Comparison of ENCODE assay signal across 26 mouse cellular contexts in the genomic region with DNA sequence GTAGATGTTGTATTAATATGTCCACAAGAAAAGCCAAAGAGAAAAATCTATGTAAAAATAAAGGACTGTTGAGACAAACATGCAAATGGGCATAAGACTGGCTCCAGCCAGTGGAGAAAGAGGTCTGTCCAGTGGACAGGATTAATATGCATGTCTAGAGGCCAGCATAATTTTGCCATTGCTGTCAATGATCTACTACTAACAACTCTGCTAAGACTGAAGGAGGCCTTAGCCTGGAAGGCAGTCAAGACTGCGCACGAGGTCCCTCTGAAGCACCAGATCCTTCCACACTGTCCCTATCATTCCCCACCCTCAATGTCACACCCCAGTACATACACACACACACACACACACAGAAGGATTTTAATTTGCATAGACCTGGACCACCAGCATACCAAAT. TPM values are rescaled to one million over a fixed set of nuclear protein-coding genes. Genes with fewer than 3 reads are reported as not detected.
DNase-seq lines count a peak whose midpoint lies in the region; ATAC-seq and TF ChIP-seq lines count a peak whose summit lies in the region.
"Had no signal": no experiment of that assay in that cellular context is flagged by ENCODE, and none has a peak within 500 bp of the region (broad histone marks: within the 10 kb centered on the region; RNA-seq: fewer than 3 reads in every experiment).

No protein-coding gene starts in this region.

- no peak overlapping the region for H3K4me2 ChIP-seq in kidney, postnatal 0 days (ENCODE audit: low read length)
- H3K4me2 ChIP-seq: embryonic facial prominence, embryonic 12.5 days; embryonic facial prominence, embryonic 15.5 days; forebrain, embryonic 15.5 days; heart, embryonic 12.5 days; heart, embryonic 15.5 days; hindbrain, embryonic 13.5 days had no signal

- H3K9ac ChIP-seq in kidney, postnatal 0 days (ENCODE audit: low read depth, low read length) = no peak overlapping the region
- H3K9ac ChIP-seq: embryonic facial prominence, embryonic 12.5 days; embryonic facial prominence, embryonic 15.5 days; forebrain, embryonic 15.5 days; heart, embryonic 12.5 days; heart, embryonic 15.5 days; hindbrain, embryonic 13.5 days had no signal

- TF ChIP-seq POLR2A in kidney, adult 2 months (IDR thresholded peaks at IDR 0.05; ENCODE audit: low read depth, low read length) = no peak

- ATAC-seq in kidney, postnatal 0 days (replicated peaks; ENCODE audit: low FRiP score, low read depth) = peak; percentile 81
- ATAC-seq: CD4-positive, CD25-positive, alpha-beta regulatory T cell, adult 4 months; forebrain, embryonic 15.5 days had no signal

- peaks cover 6% of the 10 kb centered on the region; the same call in 1 of the 2 replicates for H3K4me1 ChIP-seq in kidney, adult 2 months (ENCODE audit: control insufficient read depth, insufficient read depth, low read length)
- peaks cover 18% of the 10 kb centered on the region; the same call in 1 of the 2 replicates for H3K4me1 ChIP-seq in kidney, postnatal 0 days (replicated peaks; ENCODE audit: insufficient read depth, low read length)

- H3K36me3 ChIP-seq in kidney, adult 2 months (ENCODE audit: control insufficient read depth, insufficient read depth, low read length) = no peaks in the 10 kb centered on the region
- no peaks in the 10 kb centered on the region for H3K36me3 ChIP-seq in kidney, postnatal 0 days (ENCODE audit: insufficient read depth, low read length)
- H3K36me3 ChIP-seq: embryonic facial prominence, embryonic 12.5 days; embryonic facial prominence, embryonic 15.5 days; forebrain, embryonic 15.5 days; heart, embryonic 15.5 days; hindbrain, embryonic 13.5 days had no signal

- 45% methylated on average over 2 of the region's 2 CpGs for whole genome bisulfite sequencing in kidney, adult 2 months
- WGBS in kidney, postnatal 0 days = 69% methylated on average over 2 of the region's 2 CpGs

- TF ChIP-seq CTCF in kidney, adult 2 months (conservative IDR thresholded peaks at IDR 0.05; ENCODE audit: insufficient read depth, insufficient read length, low read depth, low read length) = no peak
- no peak for TF ChIP-seq CTCF in kidney, postnatal 0 days (IDR thresholded peaks at IDR 0.05; ENCODE audit: low read depth)

- DNase-seq in kidney, adult 2 months = peak; percentile 85
- DNase-seq in kidney, adult 9 months = peak; percentile 84
- DNase-seq in kidney, postnatal 0 days (ENCODE audit: low spot score) = no peak
- DNase-seq in kidney, postnatal 25 days = peak; percentile 40 to 70
- DNase-seq in adrenal gland, postnatal 4 days (ENCODE audit: low spot score in 2 of 2) = no peak
- DNase-seq in adrenal gland, adult 2 months = no peak
- DNase-seq in ovary, postnatal 14 days (ENCODE audit: low spot score) = no peak
- no peak for DNase-seq in liver
- DNase-seq: adrenal gland, postnatal 10 days; adrenal gland, postnatal 36 days; cerebellum, adult 11 months; cerebellum, adult 2 months; cerebellum, adult 9-11 months; cerebellum, postnatal 25 days; gastrocnemius, postnatal 25 days; heart, adult 18-20 months; heart, postnatal 10 days; heart, postnatal 36 days had no signal

- H3K9me3 ChIP-seq in kidney, postnatal 0 days (replicated peaks; ENCODE audit: low read length) = no peaks in the 10 kb centered on the region
- H3K9me3 ChIP-seq: embryonic facial prominence, embryonic 12.5 days; embryonic facial prominence, embryonic 15.5 days; forebrain, embryonic 15.5 days; heart, embryonic 12.5 days; heart, embryonic 15.5 days; hindbrain, embryonic 10.5 days; hindbrain, embryonic 13.5 days had no signal

- no peak overlapping the region for H3K4me3 ChIP-seq in kidney, adult 2 months (ENCODE audit: insufficient read depth, low read depth, low read length)
- H3K4me3 ChIP-seq in kidney, postnatal 0 days (replicated peaks; ENCODE audit: low read depth, low read length) = no peak overlapping the region
- H3K4me3 ChIP-seq: embryonic facial prominence, embryonic 12.5 days; embryonic facial prominence, embryonic 15.5 days; forebrain, embryonic 15.5 days; heart, embryonic 12.5 days; heart, embryonic 15.5 days; hindbrain, embryonic 10.5 days; hindbrain, embryonic 13.5 days had no signal

- H3K27ac ChIP-seq in kidney, adult 2 months (ENCODE audit: insufficient read depth, low read depth, low read length) = peak overlapping the region; percentile 25; the same call in 1 of the 2 replicates
- H3K27ac ChIP-seq in kidney, postnatal 0 days = peak overlapping the region; percentile 20; the same call in 1 of the 2 replicates
- H3K27ac ChIP-seq: embryonic facial prominence, embryonic 12.5 days; embryonic facial prominence, embryonic 15.5 days; forebrain, embryonic 15.5 days; heart, embryonic 15.5 days; hindbrain, embryonic 10.5 days; hindbrain, embryonic 13.5 days had no signal

- no peaks in the 10 kb centered on the region for H3K27me3 ChIP-seq in kidney, adult 2 months (replicated peaks; ENCODE audit: control insufficient read depth, insufficient read depth, low read length)
- no peaks in the 10 kb centered on the region for H3K27me3 ChIP-seq in kidney, postnatal 0 days (ENCODE audit: insufficient read depth, low read length)
- H3K27me3 ChIP-seq: embryonic facial prominence, embryonic 12.5 days; embryonic facial prominence, embryonic 15.5 days; forebrain, embryonic 15.5 days; heart, embryonic 12.5 days; heart, embryonic 15.5 days; hindbrain, embryonic 13.5 days had no signal

RNA-seq across cellular contexts. Expression of gene Gga2, which starts 1.1 kb away (rescaled TPM):
- 49.1 and 53.0 TPM in 2 replicates for polyA plus RNA-seq in kidney, adult 2 months (2012; rRNA removed)
- polyA plus RNA-seq in kidney, postnatal 0 days (2015; fragmentation: Nextera tagmentation; extraction: Ambion mirVana) = 55.5 and 61.1 TPM in 2 replicates
- 10 to 100 TPM; 34.2 to 43.2 TPM for total RNA-seq in adrenal gland, postnatal 4 days (2021)
- total RNA-seq in adrenal gland, adult 2 months (2021) = 10 to 100 TPM; 19.0 to 19.9 TPM
- polyA plus RNA-seq in adrenal gland, adult 2 months (2012; rRNA removed) = 20.2 and 22.5 TPM in 2 replicates

RNA-seq across cellular contexts. Expression of gene Cog7, which starts 40.6 kb away (rescaled TPM):
- polyA plus RNA-seq in kidney, adult 2 months (2012; rRNA removed) = 39.9 and 41.7 TPM in 2 replicates
- polyA plus RNA-seq in kidney, postnatal 0 days (2015; fragmentation: Nextera tagmentation; extraction: Ambion mirVana) = 11.6 and 14.8 TPM in 2 replicates
- total RNA-seq in adrenal gland, postnatal 4 days (2021) = 10 to 100 TPM; 31.1 to 32.6 TPM
- 10 to 100 TPM; 26.9 to 35.8 TPM for total RNA-seq in adrenal gland, adult 2 months (2021)
- polyA plus RNA-seq in adrenal gland, adult 2 months (2012; rRNA removed) = 25.7 and 26.9 TPM in 2 replicates

RNA-seq across cellular contexts. Expression of gene Ubfd1, which starts 44.8 kb away (rescaled TPM):
- polyA plus RNA-seq in kidney, adult 2 months (2012; rRNA removed) = 18.9 and 19.6 TPM in 2 replicates
- polyA plus RNA-seq in kidney, postnatal 0 days (2015; fragmentation: Nextera tagmentation; extraction: Ambion mirVana) = 40.8 and 42.1 TPM in 2 replicates
- total RNA-seq in adrenal gland, postnatal 4 days (2021) = 10 to 100 TPM; 51.0 to 53.7 TPM
- total RNA-seq in adrenal gland, adult 2 months (2021) = 10 to 100 TPM; 48.3 to 56.8 TPM
- 22.1 and 24.5 TPM in 2 replicates for polyA plus RNA-seq in adrenal gland, adult 2 months (2012; rRNA removed)

RNA-seq across cellular contexts. Expression of gene Ears2, which starts 44.9 kb away (rescaled TPM):
- polyA plus RNA-seq in kidney, adult 2 months (2012; rRNA removed) = 9.2 and 11.2 TPM in 2 replicates
- polyA plus RNA-seq in kidney, postnatal 0 days (2015; fragmentation: Nextera tagmentation; extraction: Ambion mirVana) = 14.6 and 14.8 TPM in 2 replicates
- 10 to 100 TPM; 20.5 to 20.8 TPM for total RNA-seq in adrenal gland, postnatal 4 days (2021)
- 10 to 100 TPM; 16.6 to 18.2 TPM for total RNA-seq in adrenal gland, adult 2 months (2021)
- polyA plus RNA-seq in adrenal gland, adult 2 months (2012; rRNA removed) = 18.2 and 23.8 TPM in 2 replicates

Comparison
In these comparisons a context has a peak if more than half of its experiments do, and no peak if none do; other contexts are left out.
1. DNase-seq: peak in kidney, adult 2 months (single experiment), kidney, adult 9 months (single experiment) and kidney, postnatal 25 days (2 of 2); none in kidney, postnatal 0 days (single experiment), adrenal gland, postnatal 4 days (0 of 2), adrenal gland, adult 2 months (single experiment), ovary, postnatal 14 days (single experiment) and liver (single experiment).